Mouse (Mus musculus): ENCODE results near the gene Marco. TPM values are rescaled to one million over a fixed set of nuclear protein-coding genes. Genes with fewer than 3 reads are reported as not detected.

Marco gene
- total RNA-seq, 1 experiment from 2014 or later = 0.87 TPM

GRCm38 (mm10) chr1:120449662-120450061, 55.2 kb downstream of the Marco start:
- ATAC-seq (replicated peaks; ENCODE audit: low read depth, poor library complexity, severe bottlenecking) = peak; percentile 99

- ATAC-seq (replicated peaks; ENCODE audit: low read depth, poor library complexity, severe bottlenecking) = peak; percentile 84
Measured at GRCm38 (mm10) chr1:120443228-120443639, 61.6 kb downstream of the Marco start.

- 0 out of 2 replicates have a peak, but pooled peaks have one; percentile 6 for ATAC-seq (replicated peaks; ENCODE audit: low read depth, poor library complexity, severe bottlenecking)
Measured at GRCm38 (mm10) chr1:120441587-120441986, 63.2 kb downstream of the Marco start.

GRCm38 (mm10) chr1:120435591-120435990, 69.2 kb downstream of the Marco start:
- no peak for ATAC-seq (replicated peaks; ENCODE audit: low read depth, poor library complexity, severe bottlenecking)

GRCm38 (mm10) chr1:120430171-120430570, 74.7 kb downstream of the Marco start:
- 0 out of 2 replicates have a peak, but pooled peaks have one; percentile 15 for ATAC-seq (replicated peaks; ENCODE audit: low read depth, poor library complexity, severe bottlenecking)

GRCm38 (mm10) chr1:120425587-120425986, 79.2 kb downstream of the Marco start:
- no peak for ATAC-seq (replicated peaks; ENCODE audit: low read depth, poor library complexity, severe bottlenecking)

Other genes starting within 250 kb of the Marco start
- 21.2 and 30.0 TPM in 2 replicates for gene Steap3, start 232.3 kb downstream of the Marco start, total RNA-seq (2017)
- gene C1ql2, start 164.4 kb downstream of the Marco start, total RNA-seq (2017) = not detected in 2 replicates
- gene En1, start 97.4 kb upstream of the Marco start, total RNA-seq (2017) = not detected in 2 replicates

Data from common myeloid progenitor, adult 5-6 weeks (primary cell).